Mouse (Mus musculus) erythroblast, embryonic 14.5 days (primary cell): ENCODE results near the gene Ltb.

Experiments used
- GATA1 ChIP-seq: IDR thresholded peaks from 2 replicates; pipeline ENCODE4 v1.6.1; 2012; ENCODE audit warnings: low read length, inconsistent platforms, mixed read lengths
- TAL1 ChIP-seq: IDR thresholded peaks from 3 replicates; pipeline ENCODE4 v1.6.1; 2012; ENCODE audit warnings: low read length, inconsistent platforms, mixed read lengths

DNA sequence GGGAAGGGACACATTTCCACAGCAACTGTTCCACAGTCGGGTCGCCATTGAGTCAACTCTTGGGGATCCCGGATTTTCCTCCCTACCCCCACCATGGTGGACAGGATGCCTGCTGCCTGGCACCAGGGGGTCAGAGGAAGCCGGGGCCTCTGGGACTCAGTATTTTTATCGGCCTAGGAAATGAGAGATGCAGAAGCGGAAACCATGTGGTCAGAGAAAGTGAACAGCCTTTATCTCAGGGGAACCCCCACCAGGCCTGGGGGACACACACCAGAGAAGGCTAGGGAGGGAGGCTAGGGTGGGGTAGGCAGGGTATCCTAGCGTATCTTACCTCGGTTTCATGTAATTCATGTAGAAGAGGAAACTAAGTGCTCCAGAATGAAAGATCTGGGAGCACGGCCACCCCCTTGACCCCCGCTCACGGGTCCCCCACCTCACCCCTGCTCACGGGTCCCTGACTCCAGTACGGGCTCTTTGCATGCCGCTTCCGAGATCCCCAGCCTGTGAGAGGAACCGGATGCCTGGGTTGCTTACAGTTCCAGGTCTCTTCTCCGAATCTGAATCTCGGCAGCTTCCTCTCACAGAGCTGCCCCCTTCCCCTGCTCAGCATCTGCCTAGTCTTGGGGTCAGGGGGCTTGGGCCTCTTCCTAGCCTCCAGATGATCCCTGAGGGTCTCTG lies 24.4 kb downstream of the Ltb start:
- TF ChIP-seq GATA1 (no peak), TAL1 (no peak)
